Mouse (Mus musculus): ENCODE data around the gene Nfkb2. TPM values are rescaled to one million over a fixed set of nuclear protein-coding genes. Genes with fewer than 3 reads are reported as not detected.

Gene Nfkb2
- polyA plus RNA-seq, 1 experiment from 2014 or later, result 14.1 TPM

- Histone ChIP-seq H3K9ac (ENCODE audit: low read length) (no peak overlapping the region), H3K4me2 (ENCODE audit: low read depth, low read length) (no peak overlapping the region), H3K9me3 (replicated peaks; ENCODE audit: control insufficient read depth, low read length) (no peaks in the 10 kb centered on the region), H3K36me3 (ENCODE audit: control insufficient read depth, insufficient read depth) (peaks cover 12% of the 10 kb centered on the region; the same call in 1 of the 2 replicates), H3K27me3 (ENCODE audit: control insufficient read depth, insufficient read depth, low read length) (no peaks in the 10 kb centered on the region), H3K4me1 (ENCODE audit: control insufficient read depth, insufficient read depth, low read length) (peaks cover 9% of the 10 kb centered on the region), H3K4me3 (ENCODE audit: low read length) (no peak overlapping the region), H3K27ac (ENCODE audit: low read length) (no peak overlapping the region)
- WGBS, result 69% methylated on average over 7 of the region's 7 CpGs
- ATAC-seq (replicated peaks; ENCODE audit: extremely low read depth, insufficient read depth, low FRiP score), result no peak
Measured at GRCm38 (mm10) chr19:46332721-46333339, 28.7 kb downstream of the Nfkb2 start.

GRCm38 (mm10) chr19:46333906-46334305 lies 29.8 kb downstream of the Nfkb2 start:
- Histone ChIP-seq H3K9me3 (replicated peaks; ENCODE audit: control insufficient read depth, low read length) (no peaks in the 10 kb centered on the region), H3K4me2 (ENCODE audit: low read depth, low read length) (no peak overlapping the region), H3K4me1 (ENCODE audit: control insufficient read depth, insufficient read depth, low read length) (peaks cover 10% of the 10 kb centered on the region), H3K9ac (ENCODE audit: low read length) (no peak overlapping the region), H3K27me3 (ENCODE audit: control insufficient read depth, insufficient read depth, low read length) (no peaks in the 10 kb centered on the region), H3K36me3 (ENCODE audit: control insufficient read depth, insufficient read depth) (peaks cover 12% of the 10 kb centered on the region; the same call in 1 of the 2 replicates), H3K4me3 (ENCODE audit: low read length) (no peak overlapping the region), H3K27ac (ENCODE audit: low read length) (no peak overlapping the region)
- no peak for ATAC-seq (replicated peaks; ENCODE audit: extremely low read depth, insufficient read depth, low FRiP score)
- WGBS, result 73% methylated on average over 3 of the region's 3 CpGs

GRCm38 (mm10) chr19:46337719-46338330 lies 33.7 kb downstream of the Nfkb2 start:
- H3K4me3 ChIP-seq (ENCODE audit: low read length), result peak overlapping the region; percentile 80
- no peak for ATAC-seq (replicated peaks; ENCODE audit: extremely low read depth, insufficient read depth, low FRiP score)
- 36% methylated on average over 15 of the region's 15 CpGs for WGBS
- H3K27me3 ChIP-seq (ENCODE audit: control insufficient read depth, insufficient read depth, low read length), result no peaks in the 10 kb centered on the region
- H3K4me1 ChIP-seq (ENCODE audit: control insufficient read depth, insufficient read depth, low read length), result peaks cover 6% of the 10 kb centered on the region
- H3K9me3 ChIP-seq (replicated peaks; ENCODE audit: control insufficient read depth, low read length), result no peaks in the 10 kb centered on the region
- H3K36me3 ChIP-seq (ENCODE audit: control insufficient read depth, insufficient read depth), result no peaks in the 10 kb centered on the region
- H3K9ac ChIP-seq (ENCODE audit: low read length), result peak overlapping the region; percentile 89
- peak overlapping the region; percentile 84 for H3K4me2 ChIP-seq (ENCODE audit: low read depth, low read length)
- H3K27ac ChIP-seq (ENCODE audit: low read length), result peak overlapping the region; percentile 44; the same call in 1 of the 2 replicates

GRCm38 (mm10) chr19:46338331-46338936 lies 34.3 kb downstream of the Nfkb2 start, which contains the start of gene Cuedc2:
Gene Cuedc2 (minus strand): TSS chr19:46338702.
- peak; percentile 91 for ATAC-seq (replicated peaks; ENCODE audit: extremely low read depth, insufficient read depth, low FRiP score)
- peak within 1 kb of the TSS; percentile 84 for H3K4me2 ChIP-seq (ENCODE audit: low read depth, low read length)
- peak within 1 kb of the TSS; percentile 89 for H3K9ac ChIP-seq (ENCODE audit: low read length)
- H3K27ac ChIP-seq (ENCODE audit: low read length), result peak within 1 kb of the TSS; percentile 57
- H3K9me3 ChIP-seq (replicated peaks; ENCODE audit: control insufficient read depth, low read length), result no peaks in the 10 kb centered on the region
- no peaks in the 10 kb centered on the region for H3K36me3 ChIP-seq (ENCODE audit: control insufficient read depth, insufficient read depth)
- peak within 1 kb of the TSS; percentile 80 for H3K4me3 ChIP-seq (ENCODE audit: low read length)
- no peaks in the 10 kb centered on the region for H3K27me3 ChIP-seq (ENCODE audit: control insufficient read depth, insufficient read depth, low read length)
- WGBS, result under 1% methylated on average over 31 of the region's 31 CpGs
- peaks cover 6% of the 10 kb centered on the region for H3K4me1 ChIP-seq (ENCODE audit: control insufficient read depth, insufficient read depth, low read length)

- H3K4me3 ChIP-seq (ENCODE audit: low read length), result peak overlapping the region; percentile 80
- H3K9ac ChIP-seq (ENCODE audit: low read length), result peak overlapping the region; percentile 60; the same call in 1 of the 2 replicates
- H3K27ac ChIP-seq (ENCODE audit: low read length), result peak overlapping the region; percentile 57
- peak overlapping the region; percentile 61 for H3K4me2 ChIP-seq (ENCODE audit: low read depth, low read length)
- ATAC-seq (replicated peaks; ENCODE audit: extremely low read depth, insufficient read depth, low FRiP score), result no peak
- no peaks in the 10 kb centered on the region for H3K27me3 ChIP-seq (ENCODE audit: control insufficient read depth, insufficient read depth, low read length)
- H3K4me1 ChIP-seq (ENCODE audit: control insufficient read depth, insufficient read depth, low read length), result peaks cover 6% of the 10 kb centered on the region
- no peaks in the 10 kb centered on the region for H3K9me3 ChIP-seq (replicated peaks; ENCODE audit: control insufficient read depth, low read length)
- WGBS, result 49% methylated on average over 6 of the region's 6 CpGs
- H3K36me3 ChIP-seq (ENCODE audit: control insufficient read depth, insufficient read depth), result no peaks in the 10 kb centered on the region
Measured at GRCm38 (mm10) chr19:46338942-46339286, 34.8 kb downstream of the Nfkb2 start.

- no peaks in the 10 kb centered on the region for H3K36me3 ChIP-seq (ENCODE audit: control insufficient read depth, insufficient read depth)
- H3K27me3 ChIP-seq (ENCODE audit: control insufficient read depth, insufficient read depth, low read length), result no peaks in the 10 kb centered on the region
- no peak; the same call in 1 of the 2 replicates for ATAC-seq (replicated peaks; ENCODE audit: extremely low read depth, insufficient read depth, low FRiP score)
- peak overlapping the region; percentile 57 for H3K27ac ChIP-seq (ENCODE audit: low read length)
- WGBS, result 71% methylated on average over 7 of the region's 7 CpGs
- H3K4me1 ChIP-seq (ENCODE audit: control insufficient read depth, insufficient read depth, low read length), result peaks cover 6% of the 10 kb centered on the region
- H3K4me3 ChIP-seq (ENCODE audit: low read length), result no peak overlapping the region
- H3K9me3 ChIP-seq (replicated peaks; ENCODE audit: control insufficient read depth, low read length), result no peaks in the 10 kb centered on the region
- 0 out of 2 replicates have a peak overlapping the region, but pooled peaks have one; percentile 60 for H3K9ac ChIP-seq (ENCODE audit: low read length)
- H3K4me2 ChIP-seq (ENCODE audit: low read depth, low read length), result peak overlapping the region; percentile 61
Measured at GRCm38 (mm10) chr19:46339287-46339971, 35.3 kb downstream of the Nfkb2 start.

- Histone ChIP-seq H3K4me2 (ENCODE audit: low read depth, low read length) (no peak overlapping the region), H3K27me3 (ENCODE audit: control insufficient read depth, insufficient read depth, low read length) (no peaks in the 10 kb centered on the region), H3K9me3 (replicated peaks; ENCODE audit: control insufficient read depth, low read length) (no peaks in the 10 kb centered on the region), H3K9ac (ENCODE audit: low read length) (no peak overlapping the region), H3K36me3 (ENCODE audit: control insufficient read depth, insufficient read depth) (no peaks in the 10 kb centered on the region), H3K27ac (ENCODE audit: low read length) (no peak overlapping the region), H3K4me1 (ENCODE audit: control insufficient read depth, insufficient read depth, low read length) (peaks cover 11% of the 10 kb centered on the region), H3K4me3 (ENCODE audit: low read length) (no peak overlapping the region)
- no peak for ATAC-seq (replicated peaks; ENCODE audit: extremely low read depth, insufficient read depth, low FRiP score)
- WGBS, result 25% methylated on average over 7 of the region's 7 CpGs
Measured at GRCm38 (mm10) chr19:46344710-46345419, 40.7 kb downstream of the Nfkb2 start.

GRCm38 (mm10) chr19:46347146-46347545 lies 43.0 kb downstream of the Nfkb2 start:
- WGBS, result 89% methylated on average over 1 of the region's 1 CpGs
- Histone ChIP-seq H3K27me3 (ENCODE audit: control insufficient read depth, insufficient read depth, low read length) (peaks cover 3% of the 10 kb centered on the region; the same call in 1 of the 2 replicates), H3K4me2 (ENCODE audit: low read depth, low read length) (no peak overlapping the region), H3K9ac (ENCODE audit: low read length) (no peak overlapping the region), H3K27ac (ENCODE audit: low read length) (no peak overlapping the region), H3K4me1 (ENCODE audit: control insufficient read depth, insufficient read depth, low read length) (peaks cover 11% of the 10 kb centered on the region), H3K36me3 (ENCODE audit: control insufficient read depth, insufficient read depth) (no peaks in the 10 kb centered on the region), H3K4me3 (ENCODE audit: low read length) (no peak overlapping the region), H3K9me3 (replicated peaks; ENCODE audit: control insufficient read depth, low read length) (no peaks in the 10 kb centered on the region)
- no peak for ATAC-seq (replicated peaks; ENCODE audit: extremely low read depth, insufficient read depth, low FRiP score)

Data from heart, embryonic 16.5 days (tissue).